ENCODE assay signal across 20 mouse cellular contexts in genomic region chr10:92888466-92888865, GRCm38 (mm10).
"Had no signal": no experiment of that assay in that cellular context is flagged by ENCODE, and none has a peak within 500 bp of the region (broad histone marks: within the 10 kb centered on the region; RNA-seq: fewer than 3 reads in every experiment).

No protein-coding gene starts in this region.

- H3K9me3 ChIP-seq: kidney, embryonic 15.5 days; limb, embryonic 12.5 days; limb, embryonic 15.5 days; midbrain, embryonic 12.5 days; midbrain, embryonic 15.5 days; neural tube, embryonic 13.5 days; stomach, embryonic 15.5 days had no signal

- H3K4me1 ChIP-seq: kidney, embryonic 15.5 days; limb, embryonic 12.5 days; limb, embryonic 15.5 days; midbrain, embryonic 12.5 days; midbrain, embryonic 15.5 days; neural tube, embryonic 13.5 days; stomach, embryonic 15.5 days had no signal

- H3K27me3 ChIP-seq: kidney, embryonic 15.5 days; limb, embryonic 12.5 days; limb, embryonic 15.5 days; midbrain, embryonic 12.5 days; midbrain, embryonic 15.5 days; neural tube, embryonic 13.5 days; stomach, embryonic 15.5 days had no signal

- H3K9ac ChIP-seq: kidney, embryonic 15.5 days; limb, embryonic 12.5 days; limb, embryonic 15.5 days; liver, embryonic 14.5 days; liver, postnatal 0 days; lung, embryonic 14.5 days; midbrain, embryonic 12.5 days; midbrain, embryonic 15.5 days; neural tube, embryonic 13.5 days; stomach, embryonic 15.5 days had no signal

- H3K27ac ChIP-seq: kidney, embryonic 15.5 days; limb, embryonic 12.5 days; limb, embryonic 15.5 days; liver, embryonic 14.5 days; macrophage; midbrain, embryonic 12.5 days; midbrain, embryonic 15.5 days; neural tube, embryonic 13.5 days; stomach, embryonic 15.5 days had no signal

- H3K36me3 ChIP-seq: kidney, embryonic 15.5 days; limb, embryonic 12.5 days; limb, embryonic 15.5 days; midbrain, embryonic 12.5 days; midbrain, embryonic 15.5 days; neural tube, embryonic 13.5 days; stomach, embryonic 15.5 days had no signal

- DNase-seq: kidney, adult 2 months; kidney, postnatal 10 days; kidney, postnatal 36 days; left cerebral cortex, postnatal 4 days; liver, postnatal 0 days; lung, embryonic 14.5 days; retina, postnatal 1 day; spleen, adult 18-20 months; thymus, postnatal 25 days had no signal

- H3K4me3 ChIP-seq: kidney, embryonic 15.5 days; limb, embryonic 12.5 days; limb, embryonic 15.5 days; midbrain, embryonic 12.5 days; midbrain, embryonic 15.5 days; neural tube, embryonic 13.5 days; stomach, embryonic 15.5 days had no signal

- ATAC-seq: liver, postnatal 0 days; lung, postnatal 0 days; midbrain, embryonic 15.5 days had no signal

- H3K4me2 ChIP-seq: kidney, embryonic 15.5 days; limb, embryonic 12.5 days; limb, embryonic 15.5 days; liver, embryonic 11.5 days; lung, embryonic 14.5 days; midbrain, embryonic 12.5 days; midbrain, embryonic 15.5 days; neural tube, embryonic 13.5 days; stomach, embryonic 15.5 days had no signal
